Mouse (Mus musculus) spleen, adult 2 months (tissue): Measurements from ENCODE around the gene Megf11.

ENCODE experiments used
- CTCF ChIP-seq: fragments of 200-500 bp; IDR thresholded peaks from 2 replicates; pipeline ENCODE4 v1.5.1; 2011; ENCODE audit warnings: mild to moderate bottlenecking, inconsistent platforms; ENCODE audit not compliant: insufficient read depth, insufficient read length, insufficient replicate concordance; ENCODE audit errors: extremely low read depth
- POLR2A ChIP-seq: fragments of 200-500 bp; IDR thresholded peaks from 2 replicates; pipeline ENCODE4 v1.6.1; 2011; ENCODE audit warnings: low read depth, low read length, inconsistent platforms

DNA sequence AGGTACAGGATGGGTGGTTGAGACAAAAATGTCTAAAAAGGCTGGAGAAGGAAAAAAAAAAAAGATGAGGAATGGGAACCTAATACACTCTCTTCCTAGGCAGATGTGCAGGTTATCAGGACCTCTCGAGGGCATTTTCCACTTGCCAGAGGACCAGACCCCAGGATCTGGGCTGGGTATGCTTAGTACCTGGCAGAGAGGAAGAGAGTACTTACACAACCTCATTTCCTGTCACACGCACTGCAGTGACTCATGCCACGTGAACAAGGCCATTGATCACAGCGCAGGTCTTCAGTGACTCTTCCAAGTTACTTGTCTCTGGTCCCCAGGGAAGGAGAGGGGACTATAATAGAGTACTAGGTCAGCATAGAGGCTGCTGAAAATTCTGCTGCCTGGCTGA, 152.4 kb downstream of the Megf11 start:
- TF ChIP-seq CTCF (no peak), POLR2A (no peak)
